Mouse (Mus musculus) brain, embryonic 14.5 days (tissue): Measurements from ENCODE around the gene Kctd18.

Source experiments
- CTCF ChIP-seq: fragments of 200-500 bp; IDR thresholded peaks from 2 replicates; pipeline ENCODE4 v1.5.1; 2012; ENCODE audit warnings: inconsistent platforms, mild to moderate bottlenecking, moderate library complexity, borderline replicate concordance; ENCODE audit not compliant: insufficient read depth, insufficient read length; ENCODE audit errors: extremely low read depth
- POLR2A ChIP-seq: fragments of 200-500 bp; IDR thresholded peaks from 2 replicates; pipeline ENCODE4 v1.6.1; 2012; ENCODE audit warnings: mild to moderate bottlenecking, inconsistent platforms, borderline replicate concordance; ENCODE audit not compliant: poor library complexity, insufficient read depth, insufficient read length, severe bottlenecking; ENCODE audit errors: extremely low read depth

GRCm38 (mm10) chr1:57991277-57991676 lies 27.5 kb downstream of the Kctd18 start:
- TF ChIP-seq CTCF (no peak), POLR2A (no peak)
